Mouse (Mus musculus): ENCODE data around the gene Corin.

Gene Corin

GRCm38 (mm10) chr5:72443007-72443406, 61.3 kb downstream of the Corin start:
- no peak for DNase-seq (ENCODE audit: low spot score in 2 of 2)

DNA sequence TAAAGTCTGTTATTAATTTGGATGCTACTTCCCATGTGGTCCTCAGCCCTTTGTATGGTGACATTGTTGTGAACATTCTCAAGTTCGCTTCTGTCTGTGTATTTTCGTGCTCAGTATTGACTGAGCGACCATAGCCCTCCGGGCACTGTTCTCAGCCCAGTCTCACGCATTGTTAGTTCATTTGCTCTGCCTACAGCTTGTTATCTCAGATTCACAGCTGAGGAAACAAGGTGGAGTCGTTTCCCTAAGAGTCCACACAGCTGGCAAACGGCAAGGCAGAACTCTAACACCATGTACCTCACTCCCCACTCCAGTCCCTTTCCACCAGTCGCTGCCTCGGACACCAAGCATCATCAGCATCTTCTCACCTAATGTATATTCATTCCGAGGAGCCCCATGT, 63.1 kb downstream of the Corin start:
- no peak for DNase-seq (ENCODE audit: low spot score in 2 of 2)

- DNase-seq (ENCODE audit: low spot score in 2 of 2), result no peak
These were observed 69.2 kb downstream of the Corin start for GRCm38 (mm10) chr5:72435085-72435484.

GRCm38 (mm10) chr5:72431856-72432255, 72.4 kb downstream of the Corin start:
- no peak for DNase-seq (ENCODE audit: low spot score in 2 of 2)

DNA sequence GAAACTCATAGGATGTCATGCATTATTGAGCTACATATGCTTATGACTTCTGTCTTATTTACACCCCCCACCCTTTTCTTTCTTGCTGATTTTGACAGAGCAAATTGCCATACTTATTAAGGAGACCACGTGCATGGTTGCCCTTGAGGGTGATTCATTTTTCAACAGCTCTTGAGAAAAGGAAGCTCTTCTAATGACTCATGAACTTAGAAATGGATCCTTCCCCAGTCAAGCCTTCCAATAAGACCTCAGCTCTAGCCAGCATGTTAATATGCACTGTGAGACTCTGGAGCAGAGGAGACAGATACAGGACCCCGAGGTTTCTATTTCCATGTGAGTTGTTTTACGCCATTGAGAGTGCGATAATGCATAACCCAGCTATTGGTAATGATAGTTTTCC, 76.7 kb downstream of the Corin start:
- no peak for DNase-seq (ENCODE audit: low spot score in 2 of 2)

- no peak for DNase-seq (ENCODE audit: low spot score in 2 of 2)
These were observed 78.8 kb downstream of the Corin start for GRCm38 (mm10) chr5:72425342-72426010.

- no peak for DNase-seq (ENCODE audit: low spot score in 2 of 2)
These were observed 92.4 kb downstream of the Corin start for GRCm38 (mm10) chr5:72411874-72412329.

DNA sequence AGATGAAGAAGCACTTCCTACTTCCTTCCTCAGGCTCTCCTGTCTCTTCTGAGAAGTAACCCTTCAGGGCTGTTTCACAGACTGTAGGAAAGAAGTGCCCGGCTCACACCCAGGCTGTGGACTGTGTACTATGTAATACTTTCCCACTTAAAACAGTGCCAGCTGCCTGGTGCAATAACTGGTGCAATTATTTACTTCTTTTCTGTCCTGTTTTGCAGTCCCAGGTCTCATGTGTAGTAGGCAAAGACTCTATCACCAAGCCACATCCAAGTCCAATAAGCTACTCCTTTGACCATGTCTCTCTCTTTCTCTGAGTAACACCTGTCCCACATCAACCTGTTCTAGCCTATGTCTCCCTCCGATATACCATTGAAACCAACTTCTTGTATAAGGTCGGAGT, 93.4 kb downstream of the Corin start:
- no peak for DNase-seq (ENCODE audit: low spot score in 2 of 2)

DNA sequence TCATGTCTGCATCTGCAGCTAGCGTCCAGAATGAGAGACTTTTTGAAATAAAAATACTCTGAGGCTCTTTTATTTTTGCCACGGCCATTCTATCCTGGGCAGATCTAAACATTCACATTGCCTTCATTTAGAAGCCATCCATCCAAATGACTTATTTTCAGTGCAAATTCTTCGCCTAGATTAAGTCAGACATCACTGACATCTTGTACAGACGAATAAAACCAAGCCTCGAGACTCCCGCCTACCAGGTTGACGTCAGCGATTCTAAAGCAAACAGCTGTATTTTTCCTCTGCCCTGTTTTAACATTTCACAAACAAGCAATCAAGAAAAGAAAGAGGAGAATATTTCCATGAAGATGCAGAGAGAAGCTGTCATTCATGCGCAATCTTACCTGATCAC, 100.9 kb downstream of the Corin start:
- DNase-seq (ENCODE audit: low spot score in 2 of 2), result no peak

DNA sequence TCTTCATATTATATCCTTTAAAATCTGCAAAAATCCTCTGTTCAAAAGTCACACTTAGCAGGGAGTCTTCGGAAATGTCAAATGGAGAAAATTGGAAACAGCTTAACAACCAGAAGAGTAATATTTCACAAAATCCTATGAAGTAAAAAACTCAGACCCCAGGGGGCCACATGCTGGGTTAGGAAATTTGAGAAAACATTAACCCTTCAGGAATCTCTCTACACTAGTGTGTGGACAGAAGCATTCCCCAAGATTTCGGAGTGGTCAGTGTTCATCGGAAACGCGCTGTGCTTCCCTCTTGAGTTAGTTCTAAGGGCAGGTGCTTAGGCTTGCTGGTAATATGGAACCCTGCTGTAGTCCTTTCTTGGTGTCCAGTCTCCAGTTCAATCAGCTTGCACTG, 101.4 kb downstream of the Corin start:
- no peak for DNase-seq (ENCODE audit: low spot score in 2 of 2)

GRCm38 (mm10) chr5:72401778-72402177, 102.5 kb downstream of the Corin start:
- DNase-seq (ENCODE audit: low spot score in 2 of 2), result no peak

DNA sequence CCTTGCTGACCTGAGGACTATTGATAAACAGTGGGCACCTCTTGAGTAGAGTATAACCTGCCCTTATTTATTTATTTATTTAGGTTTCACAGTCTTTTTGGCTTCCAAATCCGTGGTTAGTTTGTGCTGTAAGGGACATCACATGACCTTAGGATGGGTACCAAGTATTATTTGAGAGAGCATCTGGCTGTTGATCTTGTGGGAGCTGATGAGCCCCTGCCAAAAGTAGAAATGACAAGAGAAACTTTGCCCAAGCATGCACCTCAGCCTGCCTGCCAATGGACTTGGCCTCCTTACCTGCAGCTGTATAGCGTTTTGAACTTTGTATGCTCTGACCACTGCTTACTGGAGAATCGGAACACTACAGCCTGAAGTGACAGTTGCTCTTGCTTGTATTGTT, 103.0 kb downstream of the Corin start:
- no peak for DNase-seq (ENCODE audit: low spot score in 2 of 2)

DNA sequence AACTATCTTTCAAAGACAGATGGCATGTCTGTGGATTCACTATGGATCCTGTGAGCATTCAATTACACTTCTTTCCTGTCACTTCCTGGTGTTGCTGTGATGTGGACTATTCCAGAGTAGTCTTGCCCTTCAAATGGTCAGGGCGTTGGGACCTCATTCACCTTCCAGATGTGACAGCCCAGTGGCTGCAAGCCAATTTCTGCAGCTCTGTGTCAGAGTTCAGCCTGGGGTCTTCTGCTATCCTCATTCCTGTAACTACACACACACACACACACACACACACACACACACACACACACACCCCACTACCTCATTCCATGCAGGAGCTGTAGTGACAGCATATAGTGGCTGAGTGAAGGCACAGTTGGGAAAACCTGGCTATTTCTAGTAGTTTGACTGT, 122.1 kb downstream of the Corin start:
- DNase-seq (ENCODE audit: low spot score in 2 of 2), result no peak

GRCm38 (mm10) chr5:72380616-72381015, 123.7 kb downstream of the Corin start:
- no peak for DNase-seq (ENCODE audit: low spot score in 2 of 2)

GRCm38 (mm10) chr5:72368004-72368403, 136.3 kb downstream of the Corin start:
- no peak for DNase-seq (ENCODE audit: low spot score in 2 of 2)

GRCm38 (mm10) chr5:72365801-72366200, 138.5 kb downstream of the Corin start:
- no peak for DNase-seq (ENCODE audit: low spot score in 2 of 2)

DNA sequence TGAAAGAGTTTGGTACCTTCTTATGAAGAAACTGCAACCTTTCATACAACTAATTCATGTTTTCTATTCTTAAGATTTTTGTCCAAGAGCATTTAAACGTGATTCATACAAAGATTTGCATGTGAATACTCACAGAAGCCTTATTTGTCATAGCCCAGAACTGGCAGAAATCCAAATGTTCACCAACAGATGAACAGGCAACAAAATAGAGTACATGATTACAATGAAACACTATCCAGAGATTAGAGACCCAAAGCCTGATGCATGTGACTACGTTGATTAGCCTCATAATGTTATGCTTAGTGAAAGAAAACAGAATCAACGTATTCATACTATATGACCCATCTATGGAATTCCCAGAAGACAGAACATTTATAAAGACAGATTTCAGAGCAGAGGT, 140.4 kb downstream of the Corin start:
- no peak for DNase-seq (ENCODE audit: low spot score in 2 of 2)

- DNase-seq (ENCODE audit: low spot score in 2 of 2), result no peak
These were observed 150.5 kb downstream of the Corin start for GRCm38 (mm10) chr5:72353746-72354145.

DNA sequence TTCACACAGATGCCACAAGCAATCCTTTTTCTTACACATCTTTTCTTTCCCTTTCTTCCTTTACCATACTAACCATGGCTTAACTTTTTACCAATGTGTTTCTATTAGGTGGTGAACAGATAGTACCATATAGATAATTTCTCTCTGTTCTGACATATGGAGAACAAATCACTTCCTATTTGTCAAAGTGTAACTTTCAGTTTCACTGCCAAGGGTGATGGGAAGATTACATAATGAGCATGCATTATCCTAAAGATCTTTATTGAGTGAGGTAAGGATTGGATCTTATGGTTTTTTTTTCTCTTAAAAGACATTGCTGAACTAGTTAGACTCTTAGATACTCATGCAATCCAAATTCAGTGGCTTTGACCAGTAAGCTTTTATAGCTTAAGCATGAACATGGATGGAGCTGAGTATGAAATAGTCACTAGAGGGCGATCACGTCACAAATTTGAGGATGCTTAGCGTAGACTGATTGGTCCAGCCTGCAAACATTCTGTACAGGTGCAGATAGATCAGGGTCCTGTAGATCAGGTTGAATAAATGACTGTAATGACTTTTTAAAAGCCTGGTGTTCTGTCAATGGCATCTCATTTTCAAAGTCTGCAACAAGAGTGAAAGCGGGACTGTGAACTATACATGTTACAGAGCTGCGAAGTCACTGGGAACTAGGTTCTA, 154.1 kb downstream of the Corin start:
- peak in 1 of 2 experiments; percentile 3 for DNase-seq (ENCODE audit: low spot score in 2 of 2)

GRCm38 (mm10) chr5:72348591-72348990, 155.7 kb downstream of the Corin start:
- DNase-seq (ENCODE audit: low spot score in 2 of 2), result no peak

DNA sequence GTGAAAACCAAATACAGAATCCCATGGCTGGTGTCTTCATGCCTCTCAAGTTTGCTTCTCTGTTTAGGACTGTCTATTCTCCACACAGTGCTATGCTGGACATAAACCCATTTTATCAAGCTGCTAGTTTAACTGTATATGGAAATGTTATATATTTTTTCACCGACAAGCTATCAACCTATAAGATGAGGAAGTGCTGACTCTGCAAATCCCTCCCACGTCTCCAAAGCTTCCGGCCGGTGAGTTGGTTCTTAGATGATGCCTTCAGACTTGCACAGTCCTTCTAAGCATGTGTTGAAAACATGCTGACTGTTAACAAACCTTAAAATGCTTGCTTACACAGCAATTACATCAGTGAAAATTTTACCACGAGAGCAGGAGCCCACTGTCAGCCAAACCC, 168.4 kb downstream of the Corin start:
- no peak for DNase-seq (ENCODE audit: low spot score in 2 of 2)

DNA sequence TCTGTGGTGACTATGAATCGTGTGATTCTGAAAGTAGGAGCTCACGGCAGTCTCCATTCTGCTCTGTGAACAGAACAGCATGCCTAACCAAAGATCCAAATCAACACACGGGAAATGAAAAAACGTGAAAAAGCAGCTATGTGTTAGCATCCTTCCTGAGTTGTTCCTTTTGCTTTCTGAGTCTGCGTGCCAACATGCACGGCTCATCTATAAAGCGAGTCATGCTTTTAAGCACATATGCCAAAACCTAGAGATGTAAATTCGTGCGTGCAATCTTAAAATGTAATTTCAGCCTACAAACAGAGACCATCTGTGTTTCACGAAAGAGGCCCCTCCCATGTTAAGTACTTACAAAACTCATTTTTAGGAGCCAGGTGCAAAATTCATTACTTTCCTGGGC, 171.4 kb downstream of the Corin start:
- no peak for DNase-seq (ENCODE audit: low spot score in 2 of 2)

- DNase-seq (ENCODE audit: low spot score in 2 of 2), result no peak
These were observed 173.1 kb downstream of the Corin start for GRCm38 (mm10) chr5:72331217-72331616.

DNA sequence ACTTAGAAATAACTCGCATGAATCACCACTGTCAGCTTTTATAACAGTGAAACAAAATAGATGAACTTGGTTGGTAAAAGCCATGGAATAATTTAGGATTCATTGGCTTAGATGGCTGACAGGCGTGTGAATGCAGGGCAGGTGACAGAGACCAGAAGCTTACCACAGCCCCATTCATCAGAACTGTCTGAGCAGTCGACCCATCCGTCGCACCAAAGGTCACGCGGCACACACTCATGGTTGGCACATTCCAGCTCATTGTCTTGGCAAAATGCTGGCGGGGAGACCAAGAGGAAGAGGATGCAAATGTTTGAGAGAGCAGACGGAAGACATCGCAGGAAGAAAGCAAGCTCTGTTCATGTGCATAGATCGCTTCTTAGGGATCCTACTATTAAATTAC, 173.6 kb downstream of the Corin start:
- DNase-seq (ENCODE audit: low spot score in 2 of 2), result no peak
